Mouse (Mus musculus): Measurements from ENCODE around the gene Vmn1r127. TPM values are rescaled to one million over a fixed set of nuclear protein-coding genes. Genes with fewer than 3 reads are reported as not detected.
"Not testable (repeated sequence)": the region's sequence is repeated elsewhere in the genome, so short reads cannot be mapped to it uniquely, and the experiment has no call there.

Vmn1r127 gene
- total RNA-seq (2021): not detected
- long read RNA-seq, experiment 1: 0 reads
- long read RNA-seq, experiment 2: 0 reads

- DNase-seq; intact Hi-C loops (cut with DNase I): not testable (repeated sequence)
Observed at GRCm38 (mm10) chr7:21319761-21320160, at the start of gene Vmn1r127. TSS of gene Vmn1r127 (minus strand) at chr7:21319861.

GRCm38 (mm10) chr7:21361191-21361590 lies 41.5 kb upstream of the Vmn1r127 start, which contains the start of gene Vmn1r129:
TSS of gene Vmn1r129 (minus strand) at chr7:21361291.
- DNase-seq; intact Hi-C loops (cut with DNase I): not testable (repeated sequence)

- DNase-seq; intact Hi-C loops (cut with DNase I): not testable (repeated sequence)
Observed at GRCm38 (mm10) chr7:21349073-21349472, 29.4 kb upstream of the Vmn1r127 start, which contains the start of gene Vmn1r128. TSS of gene Vmn1r128 (plus strand) at chr7:21349373.

GRCm38 (mm10) chr7:21301367-21301766 lies 18.3 kb downstream of the Vmn1r127 start, which contains the start of gene Vmn1r126:
TSS of gene Vmn1r126 (minus strand) at chr7:21301467.
- DNase-seq; intact Hi-C loops (cut with DNase I): not testable (repeated sequence)

- DNase-seq; intact Hi-C loops (cut with DNase I): not testable (repeated sequence)
Observed at GRCm38 (mm10) chr7:21271879-21272278, 47.8 kb downstream of the Vmn1r127 start, which contains the start of gene Vmn1r125. TSS of gene Vmn1r125 (plus strand) at chr7:21272179.

Other genes starting within 250 kb of the Vmn1r127 start
- gene Vmn1r121, start 221.3 kb downstream of the Vmn1r127 start, total RNA-seq (2021): not detected
- not detected for gene Vmn1r122, start 185.7 kb downstream of the Vmn1r127 start, total RNA-seq (2021)
- gene Vmn1r123, start 157.7 kb downstream of the Vmn1r127 start, total RNA-seq (2021): not detected
- gene Gm5157, start 129.4 kb downstream of the Vmn1r127 start, total RNA-seq (2021): not detected
- not detected for gene Vmn1r124, start 59.2 kb downstream of the Vmn1r127 start, total RNA-seq (2021)
- not detected for gene Vmn1r125, start 47.7 kb downstream of the Vmn1r127 start, total RNA-seq (2021)
- not detected for gene Vmn1r126, start 18.4 kb downstream of the Vmn1r127 start, total RNA-seq (2021)
- gene Vmn1r128, start 29.5 kb upstream of the Vmn1r127 start, total RNA-seq (2021): not detected
- not detected for gene Vmn1r129, start 41.4 kb upstream of the Vmn1r127 start, total RNA-seq (2021)
- not detected for gene Gm6882, start 112.9 kb upstream of the Vmn1r127 start, total RNA-seq (2021)
- not detected for gene Vmn1r130, start 191.9 kb upstream of the Vmn1r127 start, total RNA-seq (2021)
- not detected for gene Vmn1r131, start 226.2 kb upstream of the Vmn1r127 start, total RNA-seq (2021)

Data from heart, postnatal 14 days (tissue).